Mouse (Mus musculus): Measurements from ENCODE around the gene Trip11. TPM values are rescaled to one million over a fixed set of nuclear protein-coding genes. Genes with fewer than 3 reads are reported as not detected.

Trip11 gene
- total and polyA plus RNA-seq, 3 experiments = 5.1 to 12.8 (median 10.4) TPM

- Histone ChIP-seq H3K36me3 (replicated peaks in 1 of 2; ENCODE audit: control insufficient read depth in 1 of 2, insufficient read depth in 1 of 2, low read length in 1 of 2) (peaks cover 22 to 40% of the 10 kb centered on the region in 2 experiments), H3K9ac (ENCODE audit: insufficient read depth, low read depth) (no peak overlapping the region), H3K9me3 (replicated peaks; ENCODE audit: low read length) (no peaks in the 10 kb centered on the region), H3K27me3 (replicated peaks) (no peaks in the 10 kb centered on the region), H3K4me1 (ENCODE audit: control insufficient read depth in 1 of 2, insufficient read depth in 2 of 2) (peaks cover 2 to 3% of the 10 kb centered on the region in 2 experiments; a peak in 2 of 4 replicates), H3K79me2 (replicated peaks; ENCODE audit: control insufficient read depth, extremely low read depth, insufficient read depth, poor library complexity, severe bottlenecking) (peaks cover 3% of the 10 kb centered on the region; the same call in 1 of the 2 replicates), H3K27ac (ENCODE audit: insufficient read depth, low read depth) (no peak overlapping the region), H3K4me3 (replicated peaks in 1 of 3; ENCODE audit: low read depth in 2 of 3, low read length in 2 of 3, poor library complexity in 1 of 3) (no peak overlapping the region), H3K4me2 (ENCODE audit: insufficient read depth, low read depth, poor library complexity, severe bottlenecking) (no peak overlapping the region)
- in situ Hi-C loops (cut with MboI; ENCODE audit: low pct_ligation_motif_present, low pct_unique_long_range_greater_than_20kb, low sequenced_read_pairs) = no loop called here
- no peak for TF ChIP-seq PAX5 (IDR thresholded peaks at IDR 0.05; ENCODE audit: low read length)
- no peak for TF ChIP-seq MAX (IDR thresholded peaks at IDR 0.05; ENCODE audit: low read length)
- TF ChIP-seq RCOR1 (conservative IDR thresholded peaks at IDR 0.05; ENCODE audit: low read depth, low read length) = no peak
- dilution Hi-C loops (cut with MboI; ENCODE audit: extremely low pct_ligation_motif_present, extremely low pct_unique_long_range_greater_than_20kb, low sequenced_read_pairs) = no loop called here
- DNase-seq (ENCODE audit: extremely low read depth) = no peak
Measured at GRCm38 (mm10) chr12:101898966-101899365, 14.1 kb downstream of the Trip11 start.

GRCm38 (mm10) chr12:101897113-101897512 lies 16.0 kb downstream of the Trip11 start:
- Histone ChIP-seq H3K4me2 (ENCODE audit: insufficient read depth, low read depth, poor library complexity, severe bottlenecking) (no peak overlapping the region), H3K4me3 (replicated peaks in 1 of 3; ENCODE audit: low read depth in 2 of 3, low read length in 2 of 3, poor library complexity in 1 of 3) (no peak overlapping the region), H3K4me1 (ENCODE audit: control insufficient read depth in 1 of 2, insufficient read depth in 2 of 2) (peaks cover 2 to 3% of the 10 kb centered on the region in 2 experiments; a peak in 2 of 4 replicates), H3K9me3 (replicated peaks; ENCODE audit: low read length) (no peaks in the 10 kb centered on the region), H3K27me3 (replicated peaks) (no peaks in the 10 kb centered on the region), H3K36me3 (replicated peaks in 1 of 2; ENCODE audit: control insufficient read depth in 1 of 2, insufficient read depth in 1 of 2, low read length in 1 of 2) (peaks cover 31 to 45% of the 10 kb centered on the region in 2 experiments), H3K79me2 (replicated peaks; ENCODE audit: control insufficient read depth, extremely low read depth, insufficient read depth, poor library complexity, severe bottlenecking) (no peaks in the 10 kb centered on the region), H3K9ac (ENCODE audit: insufficient read depth, low read depth) (no peak overlapping the region), H3K27ac (ENCODE audit: insufficient read depth, low read depth) (no peak overlapping the region; the same call in 1 of the 2 replicates)
- dilution Hi-C loops (cut with MboI; ENCODE audit: extremely low pct_ligation_motif_present, extremely low pct_unique_long_range_greater_than_20kb, low sequenced_read_pairs) (no loop called here), in situ Hi-C loops (cut with MboI; ENCODE audit: low pct_ligation_motif_present, low pct_unique_long_range_greater_than_20kb, low sequenced_read_pairs) (no loop called here)
- peak; percentile 28 for DNase-seq (ENCODE audit: extremely low read depth)
- TF ChIP-seq MXI1 (IDR thresholded peaks at IDR 0.05; ENCODE audit: low read depth, low read length) (no peak), NRF1 (IDR thresholded peaks at IDR 0.05; ENCODE audit: low read depth, low read length) (no peak), TBP (conservative IDR thresholded peaks at IDR 0.05; ENCODE audit: low read depth, low read length) (no peak), CHD1 (IDR thresholded peaks at IDR 0.05; ENCODE audit: low read depth, low read length) (no peak), MAFK (IDR thresholded peaks at IDR 0.05; ENCODE audit: insufficient replicate concordance, low read length) (no peak), ZKSCAN1 (IDR thresholded peaks at IDR 0.05; ENCODE audit: borderline replicate concordance, low read depth, low read length) (no peak), RAD21 (IDR thresholded peaks at IDR 0.05; ENCODE audit: low read depth, low read length) (no peak), ETS1 (conservative IDR thresholded peaks at IDR 0.05; ENCODE audit: low read depth, low read length) (no peak), POLR2AphosphoS2 (IDR thresholded peaks at IDR 0.05; ENCODE audit: low read depth, low read length) (no peak), RCOR1 (conservative IDR thresholded peaks at IDR 0.05; ENCODE audit: low read depth, low read length) (no peak), E2F4 (IDR thresholded peaks at IDR 0.05; ENCODE audit: insufficient replicate concordance, low read depth, low read length) (no peak), MEF2A (IDR thresholded peaks at IDR 0.05; ENCODE audit: borderline replicate concordance, low read depth, low read length) (no peak), TCF12 (IDR thresholded peaks at IDR 0.05; ENCODE audit: low read depth, low read length) (no peak), JUN (IDR thresholded peaks at IDR 0.05; ENCODE audit: insufficient read depth, low read depth, low read length) (no peak), MAX (IDR thresholded peaks at IDR 0.05; ENCODE audit: low read length) (no peak), KAT2A (IDR thresholded peaks at IDR 0.05; ENCODE audit: insufficient replicate concordance, low read length) (no peak), SMC3 (IDR thresholded peaks at IDR 0.05; ENCODE audit: low read depth, low read length) (no peak)
